Mouse (Mus musculus): Measurements from ENCODE around the gene Smco3. TPM values are rescaled to one million over a fixed set of nuclear protein-coding genes. Genes with fewer than 3 reads are reported as not detected.
A peak's percentile ranks its signal among the peaks of the same experiment; 100 is the strongest.
"Not testable (repeated sequence)": the region's sequence is repeated elsewhere in the genome, so short reads cannot be mapped to it uniquely, and the experiment has no call there.

The Smco3 gene
- not detected in 2 replicates for polyA plus RNA-seq (2012; rRNA removed)

GRCm38 (mm10) chr6:136835352-136835751 is at the start of gene Smco3:
TSS of gene Smco3 (minus strand) at chr6:136835452.
- 51% methylated on average over 4 of the region's 4 CpGs for WGBS
- DNase-seq (ENCODE audit: low read depth, low spot score) = no peak

- 33% methylated on average over 1 of the region's 1 CpGs for WGBS
- DNase-seq (ENCODE audit: low read depth, low spot score) = not testable (repeated sequence)
Measured at GRCm38 (mm10) chr6:136884766-136885165, 49.5 kb upstream of the Smco3 start.

DNA sequence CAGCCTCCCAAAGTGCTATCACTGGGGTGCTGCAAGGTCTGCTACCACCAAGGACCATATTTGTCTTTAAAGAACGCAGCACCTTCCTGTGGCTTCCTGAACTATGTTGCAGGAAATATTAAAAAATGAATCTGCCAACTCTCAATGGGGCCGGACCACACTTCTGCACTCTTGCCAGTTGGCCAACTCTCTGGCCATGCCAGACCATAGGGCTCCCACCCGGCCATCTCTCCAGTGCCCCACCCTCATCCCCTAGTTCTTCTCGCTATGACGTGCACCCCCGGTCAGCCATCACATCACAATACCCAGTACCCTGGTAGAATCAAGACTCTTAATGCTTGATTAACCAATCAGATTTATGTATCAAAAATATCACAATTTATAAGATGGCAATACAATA is 48.7 kb upstream of the Smco3 start:
- WGBS = 92% methylated on average over 6 of the region's 6 CpGs
- DNase-seq (ENCODE audit: low read depth, low spot score) = no peak

DNA sequence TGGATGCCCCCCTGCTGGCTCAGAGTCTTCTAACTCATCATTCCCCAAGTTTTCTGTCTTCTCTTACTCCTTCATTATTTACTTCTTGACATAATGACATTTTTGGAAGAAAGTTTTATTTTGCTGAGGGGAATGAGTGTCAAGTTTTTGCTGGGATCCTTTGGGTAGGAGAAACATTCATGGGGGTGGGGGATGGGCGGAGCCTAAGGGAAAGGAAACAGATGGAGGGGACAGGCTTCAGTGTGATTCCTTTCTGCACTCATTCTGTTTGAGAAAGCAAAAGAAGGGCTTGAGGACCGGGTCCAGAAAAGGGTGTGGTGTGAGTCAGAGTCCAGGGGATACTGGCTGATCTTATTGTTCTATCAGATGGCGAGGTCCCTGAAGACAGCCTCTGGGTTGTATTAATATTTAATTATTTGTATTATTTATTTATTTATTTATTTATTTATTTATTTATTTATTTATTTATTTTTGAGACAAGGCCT is 48.2 kb upstream of the Smco3 start:
- WGBS = 57% methylated on average over 3 of the region's 3 CpGs
- no peak for DNase-seq (ENCODE audit: low read depth, low spot score)

DNA sequence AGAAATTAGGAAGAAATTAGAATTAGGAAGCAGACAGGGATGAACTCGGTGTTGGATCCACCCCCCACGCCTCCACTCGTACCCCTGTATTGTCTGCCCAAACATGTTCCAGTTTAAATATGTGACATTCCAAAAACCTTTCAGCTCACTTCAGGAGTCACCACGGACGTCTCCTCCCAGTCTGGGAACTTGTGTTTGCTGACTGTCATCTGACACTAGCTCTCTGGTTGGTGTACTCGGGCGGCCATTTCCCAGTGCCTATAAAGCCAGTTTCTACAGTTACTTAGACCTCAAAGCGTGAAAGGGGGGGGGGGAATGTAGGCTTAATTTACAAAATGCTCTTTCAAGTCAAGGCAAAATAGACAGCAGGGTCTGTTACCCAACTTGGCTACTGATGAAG is 46.4 kb upstream of the Smco3 start:
- no peak for DNase-seq (ENCODE audit: low read depth, low spot score)
- 72% methylated on average over 8 of the region's 8 CpGs for WGBS

GRCm38 (mm10) chr6:136875670-136876069 is 40.4 kb upstream of the Smco3 start, which contains the start of gene Mgp:
TSS of gene Mgp (minus strand) at chr6:136875823.
- DNase-seq (ENCODE audit: low read depth, low spot score) = no peak
- 39% methylated on average over 9 of the region's 9 CpGs for WGBS

DNA sequence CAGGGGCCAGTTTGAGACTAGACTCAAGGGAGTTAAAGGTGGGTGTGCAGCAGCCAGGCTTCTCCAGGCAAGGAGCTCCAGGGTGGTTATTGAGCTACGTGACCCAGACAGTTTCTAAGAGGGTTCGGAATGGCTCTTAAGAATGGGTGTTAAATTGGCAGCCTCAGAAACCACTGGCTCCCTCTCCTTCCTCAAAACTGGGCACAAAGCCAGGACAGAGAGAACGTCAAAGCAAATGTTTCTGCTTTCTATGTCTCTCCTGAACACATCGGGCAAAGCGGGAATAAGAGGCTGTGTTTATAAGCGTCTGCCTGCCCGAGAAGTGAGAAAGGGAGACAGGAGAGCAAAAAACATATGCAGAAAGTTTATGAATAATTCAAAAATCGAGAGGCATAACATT is 39.3 kb upstream of the Smco3 start:
- 39% methylated on average over 8 of the region's 8 CpGs for whole genome bisulfite sequencing
- DNase-seq (ENCODE audit: low read depth, low spot score) = no peak

DNA sequence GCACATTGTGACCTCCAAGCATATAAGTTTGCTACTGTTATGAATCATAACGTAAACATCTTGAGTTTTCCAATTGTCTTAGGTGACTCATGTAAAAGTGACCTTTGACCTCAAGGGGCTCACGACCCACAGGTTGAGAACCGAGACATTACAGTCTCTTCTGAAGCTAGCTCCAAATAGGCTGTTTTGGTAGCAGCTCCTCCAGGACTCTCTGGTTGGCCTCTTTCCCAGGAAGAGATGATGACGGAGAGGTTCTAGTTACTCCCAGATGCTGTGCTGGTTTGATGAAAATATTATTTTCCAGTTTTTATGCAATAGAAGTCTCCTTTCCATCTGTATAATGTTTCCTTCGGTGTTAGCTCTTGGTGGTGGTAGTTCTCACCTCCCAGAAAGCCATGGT is 33.7 kb upstream of the Smco3 start:
- WGBS = 54% methylated on average over 5 of the region's 5 CpGs
- DNase-seq (ENCODE audit: low read depth, low spot score) = no peak

GRCm38 (mm10) chr6:136866150-136866549 is 30.9 kb upstream of the Smco3 start:
- DNase-seq (ENCODE audit: low read depth, low spot score) = no peak
- 65% methylated on average over 4 of the region's 4 CpGs for WGBS

DNA sequence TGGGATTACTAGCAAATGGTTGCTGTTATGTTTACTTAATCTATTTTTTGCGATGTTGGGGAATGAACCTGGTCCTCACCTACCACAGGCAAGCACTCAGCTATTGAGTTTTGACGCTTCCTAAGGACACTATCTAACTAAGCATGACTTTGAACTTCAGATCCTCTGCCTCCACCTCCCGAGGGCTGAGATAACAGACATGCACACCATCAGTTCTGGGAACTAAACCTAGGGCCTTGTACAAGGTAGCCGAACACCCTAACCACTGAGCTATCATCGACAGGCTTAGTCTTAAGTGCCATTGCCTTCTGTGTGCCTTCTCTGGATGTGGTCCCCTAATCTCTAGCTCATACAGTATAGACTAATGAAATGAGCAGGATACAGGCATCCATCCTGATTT is 30.1 kb upstream of the Smco3 start:
- no peak for DNase-seq (ENCODE audit: low read depth, low spot score)
- WGBS = 90% methylated on average over 5 of the region's 5 CpGs

- peak; percentile 42 for DNase-seq (ENCODE audit: low read depth, low spot score)
- WGBS = 35% methylated on average over 9 of the region's 9 CpGs
Measured at GRCm38 (mm10) chr6:136861020-136861419, 25.8 kb upstream of the Smco3 start.

GRCm38 (mm10) chr6:136858420-136858819 is 23.2 kb upstream of the Smco3 start:
- WGBS = 72% methylated on average over 8 of the region's 8 CpGs
- no peak for DNase-seq (ENCODE audit: low read depth, low spot score)

- DNase-seq (ENCODE audit: low read depth, low spot score) = no peak
Measured at GRCm38 (mm10) chr6:136857873-136858260, 22.6 kb upstream of the Smco3 start.

DNA sequence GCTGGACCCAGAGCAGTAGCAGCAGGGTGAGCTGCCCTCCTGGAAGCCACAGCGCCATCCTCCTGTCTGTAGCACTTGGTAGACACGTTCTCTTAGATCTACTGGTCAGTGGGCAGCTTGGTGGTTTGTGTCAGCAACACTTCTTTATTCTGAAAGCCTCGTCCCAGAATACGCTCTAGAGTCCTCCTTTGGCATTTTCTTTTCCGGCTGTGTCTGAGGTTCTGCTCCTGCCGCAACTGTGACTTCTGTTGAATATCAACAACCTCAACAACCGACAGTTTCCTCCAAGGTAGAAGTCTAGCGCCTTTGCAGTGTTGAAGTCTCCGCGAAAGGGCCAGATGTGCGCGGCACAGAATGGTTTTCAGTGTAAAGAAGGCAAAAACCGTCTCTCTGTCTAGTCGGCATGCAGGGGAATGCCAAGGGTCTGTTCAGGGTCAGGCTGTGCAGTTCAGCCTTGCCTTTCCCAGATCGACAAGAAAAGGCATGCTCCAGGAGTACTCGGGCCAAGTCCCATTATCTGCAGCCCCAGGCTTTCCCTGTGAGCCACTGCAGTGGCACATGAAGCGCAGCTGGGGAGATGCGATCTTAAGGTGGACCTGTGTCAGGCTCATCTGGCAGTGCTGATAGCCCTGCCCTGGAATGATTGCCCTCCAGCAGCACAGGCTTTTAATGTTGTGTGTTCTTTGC is 22.1 kb upstream of the Smco3 start, which contains the start of gene Art4:
Art4 (minus strand) TSS at position 548 of the 687 bp plus-strand sequence.
- 56% methylated on average over 18 of the region's 18 CpGs for WGBS
- no peak for DNase-seq (ENCODE audit: low read depth, low spot score)

More at GRCm38 (mm10) chr6:136857873-136858260, 22.6 kb upstream of the Smco3 start:
- 30% methylated on average over 11 of the region's 11 CpGs for WGBS

DNA sequence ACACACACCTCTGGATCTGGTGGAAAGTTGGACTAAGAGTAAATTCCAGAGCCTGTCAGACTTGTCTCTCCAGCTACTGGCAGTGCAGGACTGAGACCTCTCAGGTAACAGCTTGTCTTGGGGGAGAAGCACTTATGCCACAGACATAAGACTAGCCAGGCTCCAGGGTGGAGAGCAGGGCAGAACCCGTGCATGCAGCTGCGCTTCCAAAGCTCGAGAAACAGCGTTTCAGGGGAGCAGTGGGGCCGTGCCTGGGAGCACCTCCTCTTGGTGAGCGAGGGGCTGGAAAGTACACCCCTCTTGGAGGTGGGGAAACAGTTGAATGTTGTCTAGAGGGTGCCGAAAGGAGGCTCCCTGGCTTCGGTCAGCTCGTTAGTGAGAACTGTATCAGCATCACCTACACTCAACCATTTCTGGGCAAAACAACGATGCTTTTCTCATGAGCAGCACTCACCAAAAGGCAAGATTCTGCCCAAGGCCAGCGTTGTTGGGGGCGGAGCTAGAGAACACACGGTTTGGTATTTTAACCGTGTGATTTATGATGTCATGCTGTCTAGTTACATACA is 20.9 kb upstream of the Smco3 start:
- peak; percentile 27 for DNase-seq (ENCODE audit: low read depth, low spot score)

DNA sequence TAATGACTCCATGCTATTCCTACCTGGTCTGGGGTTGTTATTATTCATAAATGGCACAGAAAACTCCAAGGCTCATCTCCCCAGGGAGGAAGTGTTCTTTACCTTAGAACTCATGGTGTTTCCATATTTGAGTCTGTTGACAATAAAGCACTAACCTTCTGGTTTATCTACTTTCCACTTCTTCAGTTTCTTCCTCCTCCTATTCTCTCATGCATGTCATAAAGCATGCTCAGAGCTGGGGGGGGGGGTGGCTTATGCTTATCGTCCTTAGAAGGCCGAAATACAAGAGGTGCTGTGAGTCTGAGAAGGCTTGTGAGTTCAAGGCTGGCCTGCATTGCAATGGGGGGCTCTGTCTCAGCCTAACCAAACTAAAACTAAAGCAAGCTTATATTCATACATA is 19.9 kb upstream of the Smco3 start:
- WGBS = 50% methylated on average over 2 of the region's 2 CpGs
- no peak for DNase-seq (ENCODE audit: low read depth, low spot score)

More for the DNA sequence above, 20.9 kb upstream of the Smco3 start:
- 22% methylated on average over 14 of the region's 14 CpGs for WGBS

GRCm38 (mm10) chr6:136854361-136854781 is 19.1 kb upstream of the Smco3 start:
- no peak for DNase-seq (ENCODE audit: low read depth, low spot score)
- WGBS = 88% methylated on average over 11 of the region's 11 CpGs

DNA sequence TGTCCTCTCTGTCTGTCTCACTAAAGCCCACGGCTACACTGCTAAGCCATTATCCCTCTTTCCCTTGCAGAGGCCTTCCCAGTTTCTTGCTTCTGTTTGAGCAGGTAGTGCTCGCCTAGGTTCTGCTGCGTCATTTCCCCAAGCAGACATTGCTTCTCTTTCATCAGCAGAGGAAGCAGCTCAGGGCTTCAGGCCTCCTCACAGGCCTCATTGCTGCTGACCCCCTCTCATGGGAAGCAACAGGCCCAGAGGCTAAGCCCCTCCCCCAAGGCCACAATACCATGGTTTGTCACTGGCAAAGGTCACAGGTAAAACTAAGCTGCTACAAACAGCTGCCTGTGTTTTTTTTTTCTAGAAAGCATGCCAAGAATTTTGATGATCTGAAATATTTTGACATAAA is 17.5 kb upstream of the Smco3 start:
- 78% methylated on average over 3 of the region's 3 CpGs for WGBS
- DNase-seq (ENCODE audit: low read depth, low spot score) = no peak

- WGBS = 85% methylated on average over 4 of the region's 4 CpGs
- DNase-seq (ENCODE audit: low read depth, low spot score) = no peak
Measured at GRCm38 (mm10) chr6:136852348-136852747, 17.1 kb upstream of the Smco3 start.

GRCm38 (mm10) chr6:136850267-136850666 is 15.0 kb upstream of the Smco3 start:
- WGBS = 84% methylated on average over 6 of the region's 6 CpGs
- no peak for DNase-seq (ENCODE audit: low read depth, low spot score)

DNA sequence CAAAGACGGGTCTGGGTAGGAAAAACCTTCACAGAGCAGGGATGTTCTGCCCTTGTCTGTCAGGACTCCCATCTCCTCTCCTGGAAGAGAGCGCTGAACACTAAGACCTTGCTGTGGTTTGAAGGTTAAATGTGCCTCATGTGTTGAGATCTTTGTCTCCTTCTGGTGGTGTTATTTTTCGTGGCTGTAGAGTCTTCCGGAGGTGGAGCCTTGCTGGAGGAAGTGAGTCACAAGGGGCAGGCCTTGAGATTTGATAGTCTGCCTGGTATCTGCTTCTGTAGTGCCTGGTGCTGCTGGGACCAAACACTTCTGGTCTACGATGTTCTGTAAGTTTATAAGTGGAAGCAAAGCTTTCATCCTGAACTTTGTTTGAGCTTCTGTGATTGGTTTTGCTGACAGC is 13.7 kb upstream of the Smco3 start:
- no peak for DNase-seq (ENCODE audit: low read depth, low spot score)
- WGBS = 87% methylated on average over 5 of the region's 5 CpGs
